ENCODE assay signal across 10 mouse cellular contexts in genomic region chr16:95376364-95376763, GRCm38 (mm10).
A peak's percentile ranks its signal among the peaks of the same experiment; 100 is the strongest.
DNase-seq lines count a peak whose midpoint lies in the region; ATAC-seq and TF ChIP-seq lines count a peak whose summit lies in the region.
"Had no signal": no experiment of that assay in that cellular context is flagged by ENCODE, and none has a peak within 500 bp of the region (broad histone marks: within the 10 kb centered on the region; RNA-seq: fewer than 3 reads in every experiment).

No protein-coding gene starts in this region.

- no peak for TF ChIP-seq POLR2A in kidney, adult 2 months (IDR thresholded peaks at IDR 0.05; ENCODE audit: low read depth, low read length)

- no peak for TF ChIP-seq CTCF in kidney, adult 2 months (conservative IDR thresholded peaks at IDR 0.05; ENCODE audit: insufficient read depth, insufficient read length, low read depth, low read length)

- no peak for ATAC-seq in embryonic facial prominence, embryonic 12.5 days (ENCODE audit: insufficient number of reproducible peaks, insufficient read depth, low FRiP score, low TSS enrichment)
- no peak for ATAC-seq in neural tube, embryonic 14.5 days (ENCODE audit: low read depth)
- ATAC-seq in neural tube, embryonic 15.5 days (ENCODE audit: low FRiP score): no peak

- H3K9me3 ChIP-seq in embryonic facial prominence, embryonic 12.5 days: no peaks in the 10 kb centered on the region
- H3K9me3 ChIP-seq in embryonic facial prominence, embryonic 10.5 days: no peaks in the 10 kb centered on the region
- H3K9me3 ChIP-seq in neural tube, embryonic 14.5 days (ENCODE audit: control insufficient read depth, low read length): no peaks in the 10 kb centered on the region
- no peaks in the 10 kb centered on the region for H3K9me3 ChIP-seq in neural tube, embryonic 15.5 days (replicated peaks)

- H3K27ac ChIP-seq in embryonic facial prominence, embryonic 12.5 days: 0 out of 2 replicates have a peak overlapping the region, but pooled peaks have one; percentile 0
- no peak overlapping the region for H3K27ac ChIP-seq in embryonic facial prominence, embryonic 10.5 days (replicated peaks)
- no peak overlapping the region for H3K27ac ChIP-seq in kidney, adult 2 months (ENCODE audit: insufficient read depth, low read depth, low read length)
- H3K27ac ChIP-seq in neural tube, embryonic 14.5 days (ENCODE audit: low read depth, low read length): peak overlapping the region; percentile 34; the same call in 1 of the 2 replicates
- H3K27ac ChIP-seq in neural tube, embryonic 15.5 days (replicated peaks): no peak overlapping the region

- H3K9ac ChIP-seq in embryonic facial prominence, embryonic 12.5 days: no peak overlapping the region
- H3K9ac ChIP-seq in neural tube, embryonic 14.5 days (replicated peaks; ENCODE audit: low read depth, low read length): no peak overlapping the region
- H3K9ac ChIP-seq in neural tube, embryonic 15.5 days (replicated peaks): no peak overlapping the region

- 59% methylated on average over 11 of the region's 11 CpGs for WGBS in embryonic facial prominence, embryonic 12.5 days
- 81% methylated on average over 11 of the region's 11 CpGs for WGBS in embryonic facial prominence, embryonic 10.5 days
- 58% methylated on average over 11 of the region's 11 CpGs for WGBS in kidney, adult 2 months
- 53% methylated on average over 11 of the region's 11 CpGs for WGBS in neural tube, embryonic 14.5 days
- WGBS in neural tube, embryonic 15.5 days: 45% methylated on average over 11 of the region's 11 CpGs

- H3K4me2 ChIP-seq in embryonic facial prominence, embryonic 12.5 days (replicated peaks): no peak overlapping the region
- H3K4me2 ChIP-seq in neural tube, embryonic 14.5 days (ENCODE audit: low read depth, low read length): no peak overlapping the region
- H3K4me2 ChIP-seq in neural tube, embryonic 15.5 days: no peak overlapping the region

- no peak for DNase-seq in embryonic facial prominence, embryonic 10.5 days (ENCODE audit: low spot score)
- DNase-seq in kidney, adult 2 months: peak; percentile 54
- no peak for DNase-seq in kidney, postnatal 14 days
- no peak for DNase-seq in layer of hippocampus, adult 9-11 months
- no peak for DNase-seq in layer of hippocampus, postnatal 14 days (ENCODE audit: low spot score in 2 of 2)
- DNase-seq: adrenal gland, adult 2 months; cerebellum, adult 18-20 months had no signal

- H3K4me3 ChIP-seq in embryonic facial prominence, embryonic 12.5 days: no peak overlapping the region
- H3K4me3 ChIP-seq in embryonic facial prominence, embryonic 10.5 days: no peak overlapping the region
- H3K4me3 ChIP-seq in kidney, adult 2 months (ENCODE audit: insufficient read depth, low read depth, low read length): no peak overlapping the region
- no peak overlapping the region for H3K4me3 ChIP-seq in neural tube, embryonic 14.5 days (ENCODE audit: low read depth, low read length)
- no peak overlapping the region for H3K4me3 ChIP-seq in neural tube, embryonic 15.5 days (replicated peaks)

- H3K4me1 ChIP-seq in embryonic facial prominence, embryonic 12.5 days: peaks cover 19% of the 10 kb centered on the region; the same call in 1 of the 2 replicates
- peaks cover 43% of the 10 kb centered on the region for H3K4me1 ChIP-seq in embryonic facial prominence, embryonic 10.5 days
- no peaks in the 10 kb centered on the region; the same call in 1 of the 2 replicates for H3K4me1 ChIP-seq in kidney, adult 2 months (ENCODE audit: control insufficient read depth, insufficient read depth, low read length)
- H3K4me1 ChIP-seq in neural tube, embryonic 14.5 days (ENCODE audit: control insufficient read depth, insufficient read depth, low read length): peaks cover 9% of the 10 kb centered on the region
- peaks cover 16% of the 10 kb centered on the region for H3K4me1 ChIP-seq in neural tube, embryonic 15.5 days

- H3K36me3 ChIP-seq in embryonic facial prominence, embryonic 12.5 days: no peaks in the 10 kb centered on the region
- H3K36me3 ChIP-seq in embryonic facial prominence, embryonic 10.5 days (replicated peaks): no peaks in the 10 kb centered on the region
- H3K36me3 ChIP-seq in kidney, adult 2 months (ENCODE audit: control insufficient read depth, insufficient read depth, low read length): no peaks in the 10 kb centered on the region
- no peaks in the 10 kb centered on the region for H3K36me3 ChIP-seq in neural tube, embryonic 14.5 days (ENCODE audit: control insufficient read depth, insufficient read depth, low read length)
- no peaks in the 10 kb centered on the region for H3K36me3 ChIP-seq in neural tube, embryonic 15.5 days

- no peaks in the 10 kb centered on the region for H3K27me3 ChIP-seq in embryonic facial prominence, embryonic 12.5 days
- no peaks in the 10 kb centered on the region for H3K27me3 ChIP-seq in embryonic facial prominence, embryonic 10.5 days (replicated peaks; ENCODE audit: low read depth, poor library complexity, severe bottlenecking)
- H3K27me3 ChIP-seq in kidney, adult 2 months (replicated peaks; ENCODE audit: control insufficient read depth, insufficient read depth, low read length): no peaks in the 10 kb centered on the region
- H3K27me3 ChIP-seq in neural tube, embryonic 14.5 days (ENCODE audit: control insufficient read depth, insufficient read depth, low read length): no peaks in the 10 kb centered on the region
- no peaks in the 10 kb centered on the region for H3K27me3 ChIP-seq in neural tube, embryonic 15.5 days (replicated peaks)

Comparison
In these comparisons a context has a peak if more than half of its experiments do, and no peak if none do; other contexts are left out.
1. H3K27ac ChIP-seq: peak in embryonic facial prominence, embryonic 12.5 days (single experiment) and neural tube, embryonic 14.5 days (single experiment); none in embryonic facial prominence, embryonic 10.5 days (single experiment), kidney, adult 2 months (single experiment) and neural tube, embryonic 15.5 days (single experiment).